Mouse (Mus musculus) limb, embryonic 11.5 days (tissue): ENCODE data around the gene Trio. TPM values are rescaled to one million over a fixed set of nuclear protein-coding genes. Genes with fewer than 3 reads are reported as not detected.

ENCODE experiments used
- ATAC-seq: fragments of 200-750 bp; cut with Nextera tagmentation; 2 replicates; pipeline ENCODE4 v1.8.0; 2017; ENCODE audit warnings: low read depth; ENCODE audit not compliant: insufficient number of reproducible peaks, low FRiP score, low TSS enrichment
- DNase-seq: peaks from one replicate; pipeline ENCODE4 v3.0.0-alpha.2; 2015; ENCODE audit warnings: low spot score
- H3K27ac ChIP-seq: fragments of 300-500 bp; sonication (generic); replicated peaks from 2 replicates; pipeline ENCODE4 v1.5.1; 2014; ENCODE audit warnings: low read depth, mild to moderate bottlenecking, low read length
- H3K27me3 ChIP-seq: fragments of 300-500 bp; sonication (generic); 2 replicates; pipeline ENCODE4 v1.6.1; 2014; ENCODE audit warnings: mild to moderate bottlenecking, low read length, mixed read lengths; ENCODE audit not compliant: control insufficient read depth, insufficient read depth
- H3K36me3 ChIP-seq: fragments of 300-500 bp; sonication (generic); 2 replicates; pipeline ENCODE4 v1.6.1; 2014; ENCODE audit warnings: mild to moderate bottlenecking, low read length, moderate library complexity, mixed read lengths; ENCODE audit not compliant: control insufficient read depth, insufficient read depth
- H3K4me1 ChIP-seq: fragments of 300-500 bp; sonication (generic); 2 replicates; pipeline ENCODE4 v1.6.1; 2014; ENCODE audit warnings: low read length, mixed read lengths; ENCODE audit not compliant: control insufficient read depth, insufficient read depth
- H3K4me2 ChIP-seq: fragments of 300-500 bp; sonication (generic); 2 replicates; pipeline ENCODE4 v1.6.1; 2014; ENCODE audit warnings: low read depth, mild to moderate bottlenecking, moderate library complexity; ENCODE audit not compliant: severe bottlenecking
- H3K4me3 ChIP-seq: fragments of 300-500 bp; sonication (generic); 2 replicates; pipeline ENCODE4 v1.5.1; 2014; ENCODE audit warnings: low read depth, low read length
- H3K9ac ChIP-seq: fragments of 300-500 bp; sonication (generic); 2 replicates; pipeline ENCODE4 v1.6.1; 2014; ENCODE audit warnings: mild to moderate bottlenecking, low read length
- H3K9me3 ChIP-seq: fragments of 300-500 bp; sonication (generic); 2 replicates; pipeline ENCODE4 v1.6.1; 2016; ENCODE audit warnings: low read length; ENCODE audit not compliant: control insufficient read depth
- WGBS: fragments of 180-500 bp; shearing (Covaris S2); extraction: QIAGEN DNeasy Blood & Tissue Kit; methylation state at CpG from one replicate; pipeline ENCODE4 v1.1.7; 2014; 5-methylcytosine and 5-hydroxymethylcytosine counted together
- polyA plus RNA-seq: library from polyadenylated mRNA; unstranded; fragments of >200 nt; fragmentation: Nextera tagmentation; extraction: Ambion mirVana; gene quantifications from 2 replicates; pipeline ENCODE4 v1.2.1, GENCODE M21; 2014

Gene Trio
- polyA plus RNA-seq, 1 experiment from 2014 or later = 64.8 TPM

DNA sequence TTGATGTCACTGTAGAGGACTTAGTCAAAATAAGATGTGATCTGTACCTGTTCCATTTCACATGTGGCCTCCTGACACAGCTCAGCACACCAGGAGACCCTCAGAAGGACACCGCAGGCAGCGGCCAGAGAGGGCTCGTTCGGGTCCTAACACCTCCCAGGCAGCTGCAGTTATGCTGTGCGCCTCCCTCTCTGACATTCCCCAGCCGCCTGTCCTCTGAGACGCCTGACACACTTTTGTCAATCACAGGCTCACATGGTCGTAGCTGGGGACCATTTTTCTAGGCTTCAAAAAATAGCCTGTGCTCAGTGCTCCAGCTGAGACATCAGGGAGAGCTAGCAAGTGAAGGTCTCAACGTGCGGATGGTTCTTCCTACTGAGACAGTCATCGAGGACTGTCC is 70.0 kb downstream of the Trio start:
- no peaks in the 10 kb centered on the region for H3K27me3 ChIP-seq
- no peaks in the 10 kb centered on the region for H3K36me3 ChIP-seq
- ATAC-seq (no peak), DNase-seq (no peak)
- no peak overlapping the region for H3K27ac ChIP-seq
- H3K9ac ChIP-seq = no peak overlapping the region
- H3K9me3 ChIP-seq = no peaks in the 10 kb centered on the region
- 39% methylated on average over 11 of the region's 11 CpGs for WGBS
- H3K4me2 ChIP-seq = no peak overlapping the region
- peaks cover 13% of the 10 kb centered on the region; the same call in 1 of the 2 replicates for H3K4me1 ChIP-seq
- no peak overlapping the region for H3K4me3 ChIP-seq

DNA sequence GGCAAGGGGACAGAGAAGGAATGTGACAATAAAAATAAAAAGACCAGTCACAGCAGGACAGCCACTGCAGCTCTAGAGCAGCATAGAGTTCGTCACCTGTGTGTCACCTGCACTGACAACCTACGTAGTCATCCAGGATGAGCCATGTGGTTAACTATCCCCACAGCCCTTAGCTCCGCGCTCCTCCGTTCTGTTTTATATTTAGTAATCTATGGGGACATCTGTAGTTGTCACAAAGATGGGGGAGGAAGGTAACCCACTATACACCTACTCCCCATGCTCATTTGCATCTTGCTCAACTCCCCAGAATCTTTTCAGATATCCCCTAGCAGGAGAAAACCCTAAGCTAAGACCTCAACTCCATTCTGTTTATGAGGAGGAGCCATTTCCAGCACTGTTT is 71.3 kb downstream of the Trio start:
- Histone ChIP-seq H3K4me1 (0 out of 2 replicates have a peak, but pooled peaks cover 3% of the 10 kb centered on the region), H3K27me3 (no peaks in the 10 kb centered on the region), H3K9ac (no peak overlapping the region), H3K4me2 (no peak overlapping the region), H3K9me3 (no peaks in the 10 kb centered on the region), H3K4me3 (no peak overlapping the region), H3K36me3 (no peaks in the 10 kb centered on the region), H3K27ac (no peak overlapping the region)
- 85% methylated on average over 5 of the region's 5 CpGs for WGBS
- DNase-seq (no peak), ATAC-seq (no peak)

GRCm38 (mm10) chr15:27953570-27953969 is 72.1 kb downstream of the Trio start:
- no peak for DNase-seq
- WGBS = 63% methylated on average over 3 of the region's 3 CpGs
- ATAC-seq = no peak
- Histone ChIP-seq H3K36me3 (no peaks in the 10 kb centered on the region), H3K27ac (no peak overlapping the region), H3K27me3 (no peaks in the 10 kb centered on the region), H3K4me3 (no peak overlapping the region), H3K9ac (no peak overlapping the region), H3K4me1 (0 out of 2 replicates have a peak, but pooled peaks cover 2% of the 10 kb centered on the region), H3K4me2 (no peak overlapping the region), H3K9me3 (no peaks in the 10 kb centered on the region)

DNA sequence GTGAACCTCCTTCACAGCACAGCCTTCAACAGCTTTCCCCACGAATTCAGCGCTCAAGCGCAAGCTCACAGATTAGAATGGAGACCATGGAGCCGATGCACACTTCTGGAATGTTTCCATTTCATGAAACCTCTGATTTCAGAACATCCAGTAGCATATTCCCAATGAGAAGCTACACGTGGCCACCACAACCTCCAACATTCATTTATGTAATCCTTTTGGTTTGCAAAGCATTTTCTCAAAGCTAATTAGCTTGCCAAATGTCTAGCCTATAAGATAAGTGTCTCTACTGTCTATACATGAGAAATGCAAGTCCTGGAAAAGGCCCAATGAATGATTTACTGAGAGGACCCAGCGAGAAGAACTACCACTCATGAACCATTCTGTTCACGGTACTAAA is 74.5 kb downstream of the Trio start:
- no peaks in the 10 kb centered on the region for H3K9me3 ChIP-seq
- H3K27me3 ChIP-seq = no peaks in the 10 kb centered on the region
- no peaks in the 10 kb centered on the region for H3K36me3 ChIP-seq
- DNase-seq = no peak
- WGBS = 93% methylated on average over 7 of the region's 7 CpGs
- H3K9ac ChIP-seq = no peak overlapping the region
- no peak overlapping the region for H3K4me3 ChIP-seq
- 0 out of 2 replicates have a peak, but pooled peaks cover 2% of the 10 kb centered on the region for H3K4me1 ChIP-seq
- no peak overlapping the region for H3K4me2 ChIP-seq
- ATAC-seq = no peak
- no peak overlapping the region for H3K27ac ChIP-seq

- no peak for ATAC-seq
These were observed 76.5 kb downstream of the Trio start for GRCm38 (mm10) chr15:27949196-27949595.

DNA sequence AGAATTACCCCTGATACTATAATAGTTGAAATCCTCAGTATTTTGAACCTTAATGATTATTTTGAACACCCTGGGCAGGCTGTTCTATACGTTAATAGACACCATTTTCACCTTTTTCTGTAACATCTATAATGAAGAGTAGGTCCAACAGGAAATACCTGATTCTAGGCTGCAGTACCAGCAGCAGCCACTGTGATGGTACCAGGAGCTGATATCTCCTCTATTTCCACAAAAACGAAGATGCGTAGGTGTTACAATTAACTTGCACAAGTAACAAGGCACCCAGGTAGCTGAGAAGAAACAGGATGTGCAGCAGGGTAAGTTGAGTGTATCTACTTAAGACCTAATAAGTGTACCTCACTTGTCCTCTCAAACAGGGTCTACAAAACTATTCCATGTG is 77.8 kb downstream of the Trio start:
- Histone ChIP-seq H3K27ac (no peak overlapping the region), H3K4me1 (peaks cover 12% of the 10 kb centered on the region; the same call in 1 of the 2 replicates), H3K4me2 (no peak overlapping the region), H3K36me3 (no peaks in the 10 kb centered on the region), H3K4me3 (no peak overlapping the region), H3K9me3 (no peaks in the 10 kb centered on the region), H3K27me3 (no peaks in the 10 kb centered on the region), H3K9ac (no peak overlapping the region)
- 91% methylated on average over 3 of the region's 3 CpGs for WGBS
- ATAC-seq (no peak), DNase-seq (no peak)

More at GRCm38 (mm10) chr15:27949196-27949595, 76.5 kb downstream of the Trio start:
- H3K9me3 ChIP-seq = no peaks in the 10 kb centered on the region
- no peak overlapping the region for H3K4me2 ChIP-seq
- H3K36me3 ChIP-seq = no peaks in the 10 kb centered on the region
- H3K4me1 ChIP-seq = 0 out of 2 replicates have a peak, but pooled peaks cover 5% of the 10 kb centered on the region
- no peak overlapping the region for H3K9ac ChIP-seq
- WGBS = 95% methylated on average over 9 of the region's 9 CpGs
- H3K27me3 ChIP-seq = no peaks in the 10 kb centered on the region
- H3K4me3 ChIP-seq = no peak overlapping the region
- no peak overlapping the region for H3K27ac ChIP-seq
- DNase-seq = no peak

DNA sequence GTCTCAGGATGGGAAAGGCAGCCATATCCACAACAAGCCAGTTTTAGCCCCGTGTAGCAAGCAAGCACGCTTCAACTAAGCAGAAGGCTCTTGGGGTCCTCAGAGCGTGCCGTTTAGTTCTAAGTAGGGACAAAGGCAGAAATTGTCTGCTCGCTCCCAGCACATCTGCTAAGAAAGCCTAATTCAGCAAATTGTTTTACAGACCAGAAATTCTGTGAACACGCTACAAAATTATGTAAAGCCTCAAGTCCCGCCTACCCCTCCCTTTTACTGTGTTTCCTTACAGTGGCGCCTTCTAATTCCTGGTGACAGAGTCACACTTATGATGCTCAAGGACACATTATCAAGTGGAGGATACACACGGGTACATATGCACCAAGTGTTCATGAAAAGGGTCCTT is 80.1 kb downstream of the Trio start:
- H3K4me3 ChIP-seq = no peak overlapping the region
- DNase-seq = no peak
- peaks cover 14% of the 10 kb centered on the region; the same call in 1 of the 2 replicates for H3K4me1 ChIP-seq
- no peaks in the 10 kb centered on the region for H3K36me3 ChIP-seq
- ATAC-seq = no peak
- no peak overlapping the region for H3K4me2 ChIP-seq
- H3K27me3 ChIP-seq = no peaks in the 10 kb centered on the region
- 88% methylated on average over 9 of the region's 9 CpGs for WGBS
- H3K9me3 ChIP-seq = no peaks in the 10 kb centered on the region
- H3K9ac ChIP-seq = no peak overlapping the region
- H3K27ac ChIP-seq = no peak overlapping the region

DNA sequence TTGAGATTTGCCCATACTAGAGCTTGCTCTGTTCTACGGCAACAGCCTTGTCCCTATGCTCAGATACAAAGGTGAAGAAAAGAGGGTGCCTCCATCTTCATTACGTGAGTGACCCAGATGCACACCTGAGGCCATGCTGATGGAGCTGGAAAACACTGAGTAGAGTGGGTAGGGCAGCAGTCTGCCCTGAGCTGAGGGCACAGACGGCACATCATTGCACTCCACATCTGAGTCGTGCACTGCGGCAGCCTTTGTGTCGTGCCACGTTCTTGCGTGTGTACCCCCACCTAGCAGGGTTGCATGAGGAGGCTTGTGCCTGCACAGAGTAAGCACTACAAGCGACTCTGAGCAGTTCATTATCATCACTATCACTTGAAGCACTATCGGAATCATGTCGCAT is 80.8 kb downstream of the Trio start:
- no peak for DNase-seq
- Histone ChIP-seq H3K9me3 (no peaks in the 10 kb centered on the region), H3K27ac (no peak overlapping the region), H3K9ac (no peak overlapping the region), H3K27me3 (no peaks in the 10 kb centered on the region), H3K4me1 (peaks cover 14% of the 10 kb centered on the region; the same call in 1 of the 2 replicates), H3K4me3 (no peak overlapping the region), H3K4me2 (no peak overlapping the region), H3K36me3 (no peaks in the 10 kb centered on the region)
- ATAC-seq = no peak
- 94% methylated on average over 11 of the region's 11 CpGs for WGBS
